Mouse (Mus musculus): ENCODE measurements at regions not wholly inside any gene's neighbourhood (a gene's known extent, or its start where the extent isn't known, plus 50 kb on each side); places are given as distances from the start of the nearest gene placed in this dataset.

GRCm38 (mm10) chr6:39268647-39269428 is 62.2 kb upstream of the Kdm7a start:
- Histone ChIP-seq H3K27ac (ENCODE audit: low read length) (peak overlapping the region; percentile 16; the same call in 1 of the 2 replicates), H3K4me2 (replicated peaks; ENCODE audit: low read depth, low read length) (no peak overlapping the region), H3K4me3 (ENCODE audit: low read depth, low read length) (no peak overlapping the region), H3K9me3 (ENCODE audit: low read length) (no peaks in the 10 kb centered on the region), H3K9ac (replicated peaks; ENCODE audit: low read depth) (no peak overlapping the region), H3K27me3 (replicated peaks; ENCODE audit: insufficient read depth, low read length) (no peaks in the 10 kb centered on the region), H3K4me1 (ENCODE audit: insufficient read depth, low read depth, low read length) (peaks cover 15% of the 10 kb centered on the region; the same call in 1 of the 2 replicates), H3K36me3 (ENCODE audit: insufficient read depth, low read length) (no peaks in the 10 kb centered on the region)
- ATAC-seq (peak; percentile 67), DNase-seq (ENCODE audit: low spot score) (peak; percentile 74)
- no peak for TF ChIP-seq CTCF (IDR thresholded peaks at IDR 0.05)
- TF ChIP-seq EP300 (IDR thresholded peaks at IDR 0.05), result no peak
- 18% methylated on average over 7 of the region's 8 CpGs for WGBS

GRCm38 (mm10) chr6:39264722-39265121 is 58.1 kb upstream of the Kdm7a start:
- Histone ChIP-seq H3K27ac (ENCODE audit: low read length) (peak overlapping the region; percentile 75), H3K4me2 (replicated peaks; ENCODE audit: low read depth, low read length) (no peak overlapping the region), H3K36me3 (ENCODE audit: insufficient read depth, low read length) (no peaks in the 10 kb centered on the region), H3K4me3 (ENCODE audit: low read depth, low read length) (no peak overlapping the region), H3K4me1 (ENCODE audit: insufficient read depth, low read depth, low read length) (peaks cover 18% of the 10 kb centered on the region; the same call in 1 of the 2 replicates), H3K27me3 (replicated peaks; ENCODE audit: insufficient read depth, low read length) (no peaks in the 10 kb centered on the region), H3K9me3 (ENCODE audit: low read length) (no peaks in the 10 kb centered on the region), H3K9ac (replicated peaks; ENCODE audit: low read depth) (0 out of 2 replicates have a peak overlapping the region, but pooled peaks have one; percentile 3)
- 19% methylated on average over 4 of the region's 4 CpGs for WGBS
- DNase-seq (ENCODE audit: low spot score), result peak; percentile 89
- ATAC-seq, result peak; percentile 72
- no peak for TF ChIP-seq EP300 (IDR thresholded peaks at IDR 0.05)
- no peak for TF ChIP-seq CTCF (IDR thresholded peaks at IDR 0.05)

- ATAC-seq (peak; percentile 64), DNase-seq (ENCODE audit: low spot score) (peak; percentile 75)
- Histone ChIP-seq H3K4me1 (ENCODE audit: insufficient read depth, low read depth, low read length) (peaks cover 14% of the 10 kb centered on the region; the same call in 1 of the 2 replicates), H3K4me2 (replicated peaks; ENCODE audit: low read depth, low read length) (no peak overlapping the region), H3K27me3 (replicated peaks; ENCODE audit: insufficient read depth, low read length) (no peaks in the 10 kb centered on the region), H3K27ac (ENCODE audit: low read length) (no peak overlapping the region), H3K4me3 (ENCODE audit: low read depth, low read length) (no peak overlapping the region), H3K9ac (replicated peaks; ENCODE audit: low read depth) (no peak overlapping the region), H3K9me3 (ENCODE audit: low read length) (no peaks in the 10 kb centered on the region), H3K36me3 (ENCODE audit: insufficient read depth, low read length) (no peaks in the 10 kb centered on the region)
- TF ChIP-seq EP300 (IDR thresholded peaks at IDR 0.05) (no peak), CTCF (IDR thresholded peaks at IDR 0.05) (no peak)
- 54% methylated on average over 8 of the region's 8 CpGs for whole genome bisulfite sequencing
Measured at GRCm38 (mm10) chr6:39263615-39264014, 57.0 kb upstream of the Kdm7a start.

GRCm38 (mm10) chr6:39261951-39262350 is 55.4 kb upstream of the Kdm7a start:
- Histone ChIP-seq H3K4me3 (ENCODE audit: low read depth, low read length) (no peak overlapping the region), H3K9ac (replicated peaks; ENCODE audit: low read depth) (no peak overlapping the region), H3K4me2 (replicated peaks; ENCODE audit: low read depth, low read length) (no peak overlapping the region), H3K36me3 (ENCODE audit: insufficient read depth, low read length) (no peaks in the 10 kb centered on the region), H3K9me3 (ENCODE audit: low read length) (no peaks in the 10 kb centered on the region), H3K27me3 (replicated peaks; ENCODE audit: insufficient read depth, low read length) (no peaks in the 10 kb centered on the region), H3K4me1 (ENCODE audit: insufficient read depth, low read depth, low read length) (peaks cover 14% of the 10 kb centered on the region; the same call in 1 of the 2 replicates), H3K27ac (ENCODE audit: low read length) (no peak overlapping the region)
- TF ChIP-seq EP300 (IDR thresholded peaks at IDR 0.05), result no peak
- no peak for TF ChIP-seq CTCF (IDR thresholded peaks at IDR 0.05)
- ATAC-seq, result no peak
- DNase-seq (ENCODE audit: low spot score), result peak; percentile 49
- WGBS, result 68% methylated on average over 8 of the region's 8 CpGs

GRCm38 (mm10) chr6:39260480-39260879 is 53.9 kb upstream of the Kdm7a start:
- Histone ChIP-seq H3K27ac (ENCODE audit: low read length) (no peak overlapping the region), H3K4me3 (ENCODE audit: low read depth, low read length) (no peak overlapping the region), H3K9me3 (ENCODE audit: low read length) (no peaks in the 10 kb centered on the region), H3K36me3 (ENCODE audit: insufficient read depth, low read length) (no peaks in the 10 kb centered on the region), H3K27me3 (replicated peaks; ENCODE audit: insufficient read depth, low read length) (no peaks in the 10 kb centered on the region), H3K9ac (replicated peaks; ENCODE audit: low read depth) (no peak overlapping the region), H3K4me1 (ENCODE audit: insufficient read depth, low read depth, low read length) (peaks cover 14% of the 10 kb centered on the region; the same call in 1 of the 2 replicates), H3K4me2 (replicated peaks; ENCODE audit: low read depth, low read length) (no peak overlapping the region)
- TF ChIP-seq EP300 (IDR thresholded peaks at IDR 0.05) (no peak), CTCF (IDR thresholded peaks at IDR 0.05) (no peak)
- no peak for ATAC-seq
- DNase-seq (ENCODE audit: low spot score), result no peak
- WGBS, result 89% methylated on average over 4 of the region's 4 CpGs

GRCm38 (mm10) chr6:39259129-39259528 is 52.5 kb upstream of the Kdm7a start:
- Histone ChIP-seq H3K4me1 (ENCODE audit: insufficient read depth, low read depth, low read length) (peaks cover 4% of the 10 kb centered on the region; the same call in 1 of the 2 replicates), H3K36me3 (ENCODE audit: insufficient read depth, low read length) (no peaks in the 10 kb centered on the region), H3K4me3 (ENCODE audit: low read depth, low read length) (no peak overlapping the region), H3K4me2 (replicated peaks; ENCODE audit: low read depth, low read length) (no peak overlapping the region), H3K9me3 (ENCODE audit: low read length) (no peaks in the 10 kb centered on the region), H3K9ac (replicated peaks; ENCODE audit: low read depth) (no peak overlapping the region), H3K27ac (ENCODE audit: low read length) (no peak overlapping the region), H3K27me3 (replicated peaks; ENCODE audit: insufficient read depth, low read length) (no peaks in the 10 kb centered on the region)
- TF ChIP-seq EP300 (IDR thresholded peaks at IDR 0.05) (no peak), CTCF (IDR thresholded peaks at IDR 0.05) (no peak)
- ATAC-seq (no peak), DNase-seq (ENCODE audit: low spot score) (no peak)
- 89% methylated on average over 1 of the region's 1 CpGs for WGBS
